Mouse (Mus musculus) kidney, embryonic 16.5 days (tissue): Measurements from ENCODE around the gene B4galnt3. TPM values are rescaled to one million over a fixed set of nuclear protein-coding genes. Genes with fewer than 3 reads are reported as not detected.

Source experiments
- polyA plus RNA-seq: library from polyadenylated mRNA; unstranded; fragments of >200 nt; fragmentation: Nextera tagmentation; extraction: Ambion mirVana; gene quantifications from 2 replicates; pipeline ENCODE4 v1.2.1, GENCODE M21; 2015

Gene B4galnt3
- polyA plus RNA-seq, 1 experiment from 2014 or later, result 2.4 TPM

Other genes starting within 250 kb of the B4galnt3 start
- 0.19 TPM in 1 of 2 replicates, not detected in the other for gene Ninj2, start 201.2 kb downstream of the B4galnt3 start, polyA plus RNA-seq
- 0.65 and 0.76 TPM in 2 replicates for gene D330020A13Rik, start 195 bp downstream of the B4galnt3 start, polyA plus RNA-seq
- 44.8 and 54.4 TPM in 2 replicates for gene Kdm5a, start 69.6 kb upstream of the B4galnt3 start, polyA plus RNA-seq
- 25.5 and 25.8 TPM in 2 replicates for gene Ccdc77, start 69.8 kb upstream of the B4galnt3 start, polyA plus RNA-seq
- gene Il17ra, start 168.7 kb upstream of the B4galnt3 start, polyA plus RNA-seq, result 4.6 and 5.1 TPM in 2 replicates
- 0.04 TPM in 2 replicates for gene Tmem121b, start 199.2 kb upstream of the B4galnt3 start, polyA plus RNA-seq
- gene Hdhd5, start 236.8 kb upstream of the B4galnt3 start, polyA plus RNA-seq, result 22.1 and 23.6 TPM in 2 replicates